Mouse (Mus musculus): Measurements from ENCODE around the gene Neurl1a. TPM values are rescaled to one million over a fixed set of nuclear protein-coding genes. Genes with fewer than 3 reads are reported as not detected.

Neurl1a gene
- polyA plus RNA-seq, 1 experiment = 77.8 TPM

DNA sequence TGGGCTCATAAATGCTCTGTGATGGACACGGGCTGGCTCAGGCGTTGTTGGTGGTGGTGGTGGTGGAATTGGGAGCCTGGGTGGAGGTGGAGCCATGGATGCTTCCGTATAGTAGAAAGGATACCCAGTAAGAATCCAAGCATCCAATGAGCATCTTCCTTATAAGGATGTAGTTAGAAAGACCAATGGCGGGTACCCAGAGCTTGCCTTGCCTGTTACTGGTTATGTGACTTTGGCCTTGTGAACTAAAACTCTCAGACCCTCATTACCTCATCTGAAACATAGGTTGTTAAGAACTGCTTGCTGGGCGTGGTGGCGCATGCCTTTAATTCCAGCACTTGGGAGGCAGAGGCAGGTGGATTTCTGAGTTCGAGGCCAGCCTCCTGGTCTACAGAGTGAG, 24.9 kb upstream of the Neurl1a start:
- DNase-seq = no peak
- Histone ChIP-seq H3K27ac (ENCODE audit: insufficient read depth, low read length) (no peak overlapping the region), H3K4me3 (replicated peaks; ENCODE audit: insufficient read depth, low read depth, low read length) (no peak overlapping the region), H3K27me3 (ENCODE audit: control insufficient read depth, insufficient read depth, low read length) (no peaks in the 10 kb centered on the region), H3K4me1 (ENCODE audit: control insufficient read depth, insufficient read depth, low read length) (0 out of 2 replicates have a peak, but pooled peaks cover 4% of the 10 kb centered on the region)
- TF ChIP-seq CTCF (IDR thresholded peaks at IDR 0.05; ENCODE audit: borderline replicate concordance, insufficient read depth, low read depth, low read length) = no peak
- TF ChIP-seq POLR2A (IDR thresholded peaks at IDR 0.05; ENCODE audit: borderline replicate concordance, insufficient read depth, low read length) = no peak
- 95% methylated on average over 7 of the region's 7 CpGs for WGBS

DNA sequence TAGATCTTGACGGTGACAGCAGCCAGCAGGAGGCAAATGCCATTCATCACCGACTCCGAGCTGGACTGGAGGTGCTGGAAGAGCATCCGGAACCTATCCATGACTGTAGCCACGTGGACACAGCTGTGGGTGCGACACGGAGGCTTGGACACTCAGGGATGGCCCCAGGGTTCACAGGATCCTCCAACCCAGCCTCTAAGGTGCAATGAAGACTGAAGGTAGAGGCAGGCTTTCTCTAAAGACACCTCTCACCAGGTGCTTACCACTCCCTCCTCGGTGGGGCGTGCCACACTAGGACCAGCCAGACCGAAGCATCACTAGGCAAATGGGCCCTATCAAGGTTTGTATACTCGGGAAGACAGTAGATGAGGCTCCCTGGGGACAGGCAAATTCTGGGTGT, 21.0 kb upstream of the Neurl1a start, which contains the start of gene Calhm3:
Calhm3 (minus strand) TSS at position 101 of the 400 bp plus-strand sequence.
- no peak for TF ChIP-seq POLR2A (IDR thresholded peaks at IDR 0.05; ENCODE audit: borderline replicate concordance, insufficient read depth, low read length)
- no peak for TF ChIP-seq CTCF (IDR thresholded peaks at IDR 0.05; ENCODE audit: borderline replicate concordance, insufficient read depth, low read depth, low read length)
- H3K27ac ChIP-seq (ENCODE audit: insufficient read depth, low read length) = no peak within 1 kb of the TSS
- WGBS = 74% methylated on average over 11 of the region's 11 CpGs
- DNase-seq = no peak
- no peaks in the 10 kb centered on the region for H3K27me3 ChIP-seq (ENCODE audit: control insufficient read depth, insufficient read depth, low read length)
- no peaks in the 10 kb centered on the region; the same call in 1 of the 2 replicates for H3K4me1 ChIP-seq (ENCODE audit: control insufficient read depth, insufficient read depth, low read length)
- no peak within 1 kb of the TSS for H3K4me3 ChIP-seq (replicated peaks; ENCODE audit: insufficient read depth, low read depth, low read length)

DNA sequence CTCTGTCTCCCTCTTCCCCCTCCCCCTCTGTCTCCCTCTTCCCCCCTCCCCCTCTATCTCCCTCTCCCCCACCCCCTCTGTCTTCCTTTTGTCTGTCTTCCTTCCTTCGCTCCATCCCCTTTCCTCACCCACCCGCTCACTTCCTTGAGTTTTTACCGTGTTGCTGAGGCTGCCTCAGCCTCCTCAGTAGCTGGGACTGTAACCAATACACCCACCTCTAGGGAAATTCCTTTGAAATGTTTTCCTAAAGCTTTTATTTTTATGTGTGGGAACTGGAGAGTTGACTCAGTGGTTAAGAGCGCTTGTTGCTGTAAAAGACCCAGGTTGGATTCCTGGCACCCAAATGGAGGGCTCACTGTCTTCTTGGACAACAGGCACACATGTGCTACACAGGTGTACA, 17.0 kb upstream of the Neurl1a start:
- no peak overlapping the region for H3K27ac ChIP-seq (ENCODE audit: insufficient read depth, low read length)
- no peak for DNase-seq
- no peak for TF ChIP-seq POLR2A (IDR thresholded peaks at IDR 0.05; ENCODE audit: borderline replicate concordance, insufficient read depth, low read length)
- no peak for TF ChIP-seq CTCF (IDR thresholded peaks at IDR 0.05; ENCODE audit: borderline replicate concordance, insufficient read depth, low read depth, low read length)

DNA sequence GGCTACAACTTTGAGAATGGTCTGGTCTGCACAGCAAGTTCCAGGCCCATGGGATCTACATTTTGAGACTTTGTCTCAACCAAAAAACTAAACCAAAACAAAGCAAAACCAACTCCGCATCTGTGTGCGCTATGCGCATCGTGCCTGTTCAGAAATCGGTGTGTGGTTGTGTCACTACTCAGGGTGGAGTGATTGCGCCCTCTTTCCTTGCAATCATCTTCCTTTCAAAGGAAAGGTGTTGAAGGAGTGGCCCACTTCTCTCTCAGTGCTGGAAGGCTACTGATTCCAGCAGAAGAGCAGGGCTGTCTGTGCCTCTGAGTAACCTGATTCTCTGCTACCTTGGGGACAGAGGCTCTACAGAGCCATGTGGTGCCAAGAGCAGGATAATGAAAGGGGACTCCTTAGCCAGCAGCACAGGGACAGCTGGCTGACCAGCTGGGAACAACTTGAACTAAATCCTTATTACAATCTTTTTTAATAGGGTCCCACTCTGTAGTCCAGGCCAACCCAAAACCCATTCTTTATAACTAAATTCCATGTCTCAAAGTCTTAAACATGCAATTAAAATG, 15.4 kb upstream of the Neurl1a start:
- no peaks in the 10 kb centered on the region; the same call in 1 of the 2 replicates for H3K4me1 ChIP-seq (ENCODE audit: control insufficient read depth, insufficient read depth, low read length)
- TF ChIP-seq POLR2A (IDR thresholded peaks at IDR 0.05; ENCODE audit: borderline replicate concordance, insufficient read depth, low read length) = no peak
- no peak for TF ChIP-seq CTCF (IDR thresholded peaks at IDR 0.05; ENCODE audit: borderline replicate concordance, insufficient read depth, low read depth, low read length)
- WGBS = 96% methylated on average over 6 of the region's 6 CpGs
- H3K27me3 ChIP-seq (ENCODE audit: control insufficient read depth, insufficient read depth, low read length) = no peaks in the 10 kb centered on the region
- DNase-seq = no peak
- no peak overlapping the region for H3K4me3 ChIP-seq (replicated peaks; ENCODE audit: insufficient read depth, low read depth, low read length)
- no peak overlapping the region for H3K27ac ChIP-seq (ENCODE audit: insufficient read depth, low read length)

More for the DNA sequence above, 17.0 kb upstream of the Neurl1a start:
- H3K4me1 ChIP-seq (ENCODE audit: control insufficient read depth, insufficient read depth, low read length) = no peaks in the 10 kb centered on the region; the same call in 1 of the 2 replicates
- H3K27me3 ChIP-seq (ENCODE audit: control insufficient read depth, insufficient read depth, low read length) = no peaks in the 10 kb centered on the region
- H3K4me3 ChIP-seq (replicated peaks; ENCODE audit: insufficient read depth, low read depth, low read length) = no peak overlapping the region
- WGBS = 67% methylated on average over 4 of the region's 4 CpGs

DNA sequence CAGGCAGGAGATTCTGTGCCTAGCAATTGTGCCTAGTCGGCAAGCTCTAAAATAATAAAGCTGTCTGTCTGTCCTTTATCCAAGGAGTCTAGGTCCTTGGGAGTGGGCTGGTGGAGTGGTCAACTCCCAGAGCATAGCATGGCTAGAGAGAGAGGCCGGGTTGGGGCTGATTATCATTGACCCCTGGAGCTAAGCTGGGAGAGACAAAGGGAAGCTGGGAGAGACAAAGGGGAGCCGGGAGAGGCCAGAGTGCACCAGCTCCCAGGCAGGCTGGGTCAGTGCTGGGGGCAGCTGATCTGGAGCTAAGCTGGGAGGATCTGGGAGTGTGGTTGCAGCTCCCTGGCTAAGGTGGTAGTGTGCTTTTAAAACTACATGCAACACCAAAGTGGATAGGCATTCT, 11.9 kb upstream of the Neurl1a start:
- H3K4me3 ChIP-seq (replicated peaks; ENCODE audit: insufficient read depth, low read depth, low read length) = no peak overlapping the region
- 44% methylated on average over 3 of the region's 3 CpGs for WGBS
- no peak overlapping the region for H3K27ac ChIP-seq (ENCODE audit: insufficient read depth, low read length)
- no peaks in the 10 kb centered on the region for H3K27me3 ChIP-seq (ENCODE audit: control insufficient read depth, insufficient read depth, low read length)
- H3K4me1 ChIP-seq (ENCODE audit: control insufficient read depth, insufficient read depth, low read length) = no peaks in the 10 kb centered on the region
- TF ChIP-seq POLR2A (IDR thresholded peaks at IDR 0.05; ENCODE audit: borderline replicate concordance, insufficient read depth, low read length) (no peak), CTCF (IDR thresholded peaks at IDR 0.05; ENCODE audit: borderline replicate concordance, insufficient read depth, low read depth, low read length) (no peak)
- DNase-seq = no peak

DNA sequence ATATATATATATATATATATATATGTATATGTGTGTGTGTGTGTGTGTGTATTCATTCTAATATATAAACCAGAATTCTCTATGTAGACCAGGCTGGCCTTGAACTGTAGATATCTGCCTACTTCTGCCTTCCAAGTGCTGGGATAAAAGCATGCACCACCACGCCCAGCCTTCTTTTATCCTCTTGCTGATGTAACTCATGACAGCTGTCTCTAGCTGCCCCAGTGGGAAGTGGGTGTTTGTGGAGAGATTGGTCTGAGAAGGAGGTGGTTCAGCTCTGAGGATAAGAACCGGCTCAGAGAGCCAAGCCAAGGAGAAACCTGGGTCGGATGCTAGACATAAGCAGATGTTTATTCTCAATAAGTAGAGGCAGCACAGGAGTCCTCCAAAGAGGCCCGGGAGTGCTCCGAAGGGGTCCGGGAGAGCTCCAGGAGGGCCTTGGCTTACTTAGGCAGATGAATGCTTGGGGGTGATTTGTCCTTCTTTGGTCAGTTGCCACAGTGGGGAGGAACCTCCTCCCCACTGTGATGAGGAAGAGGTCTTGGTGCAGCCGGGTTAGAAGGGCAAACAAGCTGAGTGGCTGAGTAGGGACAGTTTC, 10.9 kb upstream of the Neurl1a start:
- TF ChIP-seq CTCF (IDR thresholded peaks at IDR 0.05; ENCODE audit: borderline replicate concordance, insufficient read depth, low read depth, low read length) (no peak), POLR2A (IDR thresholded peaks at IDR 0.05; ENCODE audit: borderline replicate concordance, insufficient read depth, low read length) (no peak)
- Histone ChIP-seq H3K27me3 (ENCODE audit: control insufficient read depth, insufficient read depth, low read length) (no peaks in the 10 kb centered on the region), H3K4me1 (ENCODE audit: control insufficient read depth, insufficient read depth, low read length) (no peaks in the 10 kb centered on the region), H3K27ac (ENCODE audit: insufficient read depth, low read length) (no peak overlapping the region), H3K4me3 (replicated peaks; ENCODE audit: insufficient read depth, low read depth, low read length) (no peak overlapping the region)
- 51% methylated on average over 7 of the region's 7 CpGs for WGBS
- no peak for DNase-seq

DNA sequence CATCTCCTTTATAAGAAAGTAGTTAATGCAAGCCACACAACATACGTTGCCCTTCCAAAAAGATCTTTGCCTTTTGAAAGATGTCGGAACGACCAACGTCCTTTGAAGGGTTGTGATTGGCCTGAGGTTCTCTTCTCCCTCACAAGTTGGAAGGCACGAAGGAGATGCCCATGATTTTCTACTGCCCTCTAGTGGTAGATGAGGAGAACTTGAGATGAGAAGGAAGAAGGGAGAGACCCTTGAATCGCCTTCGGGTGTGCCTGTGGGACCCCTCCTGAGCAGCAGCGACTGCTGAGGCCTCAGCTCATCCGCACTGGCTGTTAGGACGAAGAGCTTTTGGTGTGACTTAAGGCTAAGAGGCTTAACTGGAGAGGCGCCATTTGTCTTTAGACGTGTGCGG, 10.4 kb upstream of the Neurl1a start:
- no peak overlapping the region for H3K27ac ChIP-seq (ENCODE audit: insufficient read depth, low read length)
- TF ChIP-seq CTCF (IDR thresholded peaks at IDR 0.05; ENCODE audit: borderline replicate concordance, insufficient read depth, low read depth, low read length) = peak; percentile 69
- TF ChIP-seq POLR2A (IDR thresholded peaks at IDR 0.05; ENCODE audit: borderline replicate concordance, insufficient read depth, low read length) = no peak
- WGBS = 11% methylated on average over 13 of the region's 13 CpGs
- peak; percentile 35 to 41 for DNase-seq
- no peak overlapping the region for H3K4me3 ChIP-seq (replicated peaks; ENCODE audit: insufficient read depth, low read depth, low read length)
- H3K27me3 ChIP-seq (ENCODE audit: control insufficient read depth, insufficient read depth, low read length) = no peaks in the 10 kb centered on the region
- H3K4me1 ChIP-seq (ENCODE audit: control insufficient read depth, insufficient read depth, low read length) = no peaks in the 10 kb centered on the region

DNA sequence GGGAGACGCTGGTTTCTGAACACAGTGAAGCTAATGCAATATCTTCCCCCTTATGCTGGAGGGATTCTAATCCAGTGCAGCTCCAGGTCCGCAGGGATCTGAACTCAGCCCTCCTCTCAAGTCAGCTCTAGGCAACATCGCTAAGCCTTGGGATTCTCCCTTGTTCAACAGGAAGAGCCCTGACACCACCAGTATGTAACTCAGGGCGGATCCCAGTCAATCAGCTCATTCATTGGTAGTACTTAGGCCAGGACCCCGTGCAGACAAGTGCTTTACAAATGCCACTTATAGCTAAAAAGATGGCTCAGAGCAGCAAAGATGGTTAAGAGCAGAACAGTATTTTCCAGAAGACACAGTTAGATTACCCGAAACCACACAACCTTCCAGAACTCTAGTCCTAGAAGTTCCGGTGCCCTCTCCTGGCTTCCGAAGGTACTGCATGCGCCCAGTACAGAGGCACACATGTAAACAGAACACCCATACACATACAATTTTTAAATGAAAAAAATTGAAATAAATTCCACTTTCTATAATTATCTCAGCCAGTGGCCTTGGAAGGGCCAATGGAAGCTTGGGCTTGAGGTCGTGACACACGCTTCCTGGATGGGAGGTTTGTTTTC, 9.7 kb upstream of the Neurl1a start:
- 21% methylated on average over 11 of the region's 11 CpGs for WGBS
- H3K4me1 ChIP-seq (ENCODE audit: control insufficient read depth, insufficient read depth, low read length) = no peaks in the 10 kb centered on the region

More for the DNA sequence above, 9.7 kb upstream of the Neurl1a start:
- H3K27me3 ChIP-seq (ENCODE audit: control insufficient read depth, insufficient read depth, low read length) = no peaks in the 10 kb centered on the region
- peak; percentile 73 to 88 for DNase-seq
- no peak for TF ChIP-seq POLR2A (IDR thresholded peaks at IDR 0.05; ENCODE audit: borderline replicate concordance, insufficient read depth, low read length)
- TF ChIP-seq CTCF (IDR thresholded peaks at IDR 0.05; ENCODE audit: borderline replicate concordance, insufficient read depth, low read depth, low read length) = peak; percentile 89
- no peak overlapping the region for H3K4me3 ChIP-seq (replicated peaks; ENCODE audit: insufficient read depth, low read depth, low read length)
- H3K27ac ChIP-seq (ENCODE audit: insufficient read depth, low read length) = no peak overlapping the region
